Mouse (Mus musculus) megakaryocyte, embryonic 14.5 days (primary cell): ENCODE results near the gene Prim1. TPM values are rescaled to one million over a fixed set of nuclear protein-coding genes. Genes with fewer than 3 reads are reported as not detected.
A peak's percentile ranks its signal among the peaks of the same experiment; 100 is the strongest.

Experiments
- H3K27me3 ChIP-seq: replicated peaks from 2 replicates; pipeline ENCODE3; 2012; ENCODE audit warnings: inconsistent platforms
- H3K36me3 ChIP-seq: replicated peaks from 2 replicates; pipeline ENCODE3; 2012; ENCODE audit warnings: low read length, inconsistent platforms, mixed read lengths
- H3K4me1 ChIP-seq: 2 replicates; pipeline ENCODE4 v1.6.1; 2012; ENCODE audit warnings: inconsistent platforms
- H3K4me3 ChIP-seq: replicated peaks from 2 replicates; pipeline ENCODE3; 2012; ENCODE audit warnings: moderate library complexity, mild to moderate bottlenecking, inconsistent platforms
- H3K9me3 ChIP-seq: 2 replicates; pipeline ENCODE4 v1.6.1; 2012; ENCODE audit warnings: inconsistent platforms
- FLI1 ChIP-seq: IDR thresholded peaks from 2 replicates; pipeline ENCODE4 v1.6.1; 2012; ENCODE audit warnings: low read length, inconsistent platforms, mixed read lengths
- GATA1 ChIP-seq: IDR thresholded peaks from 3 replicates; pipeline ENCODE4 v1.6.1; 2012; ENCODE audit warnings: mixed read lengths, low read length, inconsistent platforms, borderline replicate concordance
- polyA plus RNA-seq: library from polyadenylated mRNA; stranded (reverse); fragments of >175 nt; gene quantifications from 2 replicates; pipeline ENCODE4 v1.2.3, GENCODE M21; 2012; ENCODE audit warnings: low replicate concordance; ENCODE audit not compliant: insufficient read depth

The Prim1 gene
- polyA plus RNA-seq, 1 experiment, result 2.6 TPM

- TF ChIP-seq GATA1, result no peak
- no peak for TF ChIP-seq FLI1
- Histone ChIP-seq H3K4me3 (no peak overlapping the region), H3K4me1 (no peaks in the 10 kb centered on the region), H3K9me3 (peaks cover 8% of the 10 kb centered on the region), H3K36me3 (no peaks in the 10 kb centered on the region), H3K27me3 (no peaks in the 10 kb centered on the region)
Observed at GRCm38 (mm10) chr10:127998260-127998659, 16.7 kb upstream of the Prim1 start.

- TF ChIP-seq GATA1 (no peak), FLI1 (no peak)
- no peak overlapping the region for H3K4me3 ChIP-seq
- no peaks in the 10 kb centered on the region for H3K36me3 ChIP-seq
Observed at GRCm38 (mm10) chr10:128003281-128003801, 11.6 kb upstream of the Prim1 start.

GRCm38 (mm10) chr10:128004918-128005317, 10.1 kb upstream of the Prim1 start:
- Histone ChIP-seq H3K36me3 (no peaks in the 10 kb centered on the region), H3K4me1 (peaks cover 3% of the 10 kb centered on the region; the same call in 1 of the 2 replicates), H3K27me3 (peaks cover 4% of the 10 kb centered on the region), H3K4me3 (no peak overlapping the region), H3K9me3 (no peaks in the 10 kb centered on the region)
- TF ChIP-seq FLI1 (no peak), GATA1 (no peak)

More at GRCm38 (mm10) chr10:128003281-128003801, 11.6 kb upstream of the Prim1 start:
- H3K4me1 ChIP-seq, result peaks cover 3% of the 10 kb centered on the region; the same call in 1 of the 2 replicates
- peaks cover 4% of the 10 kb centered on the region for H3K9me3 ChIP-seq
- H3K27me3 ChIP-seq, result peaks cover 2% of the 10 kb centered on the region

GRCm38 (mm10) chr10:128005479-128005878, 9.5 kb upstream of the Prim1 start:
- no peak for TF ChIP-seq GATA1
- H3K27me3 ChIP-seq, result peaks cover 4% of the 10 kb centered on the region
- H3K36me3 ChIP-seq, result no peaks in the 10 kb centered on the region
- H3K9me3 ChIP-seq, result no peaks in the 10 kb centered on the region
- H3K4me1 ChIP-seq, result peaks cover 3% of the 10 kb centered on the region; the same call in 1 of the 2 replicates
- H3K4me3 ChIP-seq, result no peak overlapping the region

- H3K4me1 ChIP-seq, result peaks cover 3% of the 10 kb centered on the region; the same call in 1 of the 2 replicates
- no peak within 1 kb of the TSS for H3K4me3 ChIP-seq
- peaks cover 4% of the 10 kb centered on the region for H3K27me3 ChIP-seq
- H3K36me3 ChIP-seq, result no peaks in the 10 kb centered on the region
- no peaks in the 10 kb centered on the region for H3K9me3 ChIP-seq
- TF ChIP-seq FLI1 (no peak), GATA1 (no peak)
Observed at GRCm38 (mm10) chr10:128007446-128007845, 7.5 kb upstream of the Prim1 start, which contains the start of gene Hsd17b6. TSS of gene Hsd17b6 (minus strand) at chr10:128007611.

GRCm38 (mm10) chr10:128008207-128008889, 6.6 kb upstream of the Prim1 start:
- H3K4me1 ChIP-seq, result peaks cover 3% of the 10 kb centered on the region; the same call in 1 of the 2 replicates
- no peaks in the 10 kb centered on the region for H3K36me3 ChIP-seq
- TF ChIP-seq FLI1 (no peak), GATA1 (no peak)
- H3K4me3 ChIP-seq, result no peak overlapping the region
- H3K9me3 ChIP-seq, result no peaks in the 10 kb centered on the region
- peaks cover 4% of the 10 kb centered on the region for H3K27me3 ChIP-seq

GRCm38 (mm10) chr10:128009735-128010134, 5.2 kb upstream of the Prim1 start:
- Histone ChIP-seq H3K9me3 (no peaks in the 10 kb centered on the region), H3K4me1 (peaks cover 3% of the 10 kb centered on the region; the same call in 1 of the 2 replicates), H3K4me3 (no peak overlapping the region), H3K36me3 (no peaks in the 10 kb centered on the region), H3K27me3 (peaks cover 4% of the 10 kb centered on the region)
- TF ChIP-seq GATA1 (no peak), FLI1 (no peak)

GRCm38 (mm10) chr10:128022196-128022595, 7.2 kb downstream of the Prim1 start:
- Histone ChIP-seq H3K36me3 (peaks cover 70% of the 10 kb centered on the region), H3K9me3 (no peaks in the 10 kb centered on the region), H3K4me1 (peaks cover 13% of the 10 kb centered on the region), H3K4me3 (no peak overlapping the region), H3K27me3 (no peaks in the 10 kb centered on the region)
- no peak for TF ChIP-seq GATA1

- H3K4me1 ChIP-seq, result peaks cover 10% of the 10 kb centered on the region
- H3K4me3 ChIP-seq, result no peak overlapping the region
- H3K36me3 ChIP-seq, result peaks cover 72% of the 10 kb centered on the region
- TF ChIP-seq FLI1, result no peak
- TF ChIP-seq GATA1, result no peak
- no peaks in the 10 kb centered on the region for H3K9me3 ChIP-seq
- H3K27me3 ChIP-seq, result no peaks in the 10 kb centered on the region
Observed at GRCm38 (mm10) chr10:128023496-128023895, 8.5 kb downstream of the Prim1 start.

- no peaks in the 10 kb centered on the region for H3K9me3 ChIP-seq
- H3K36me3 ChIP-seq, result peaks cover 40% of the 10 kb centered on the region
- TF ChIP-seq FLI1, result no peak
- TF ChIP-seq GATA1, result no peak
- H3K4me1 ChIP-seq, result peaks cover 35% of the 10 kb centered on the region
- H3K27me3 ChIP-seq, result no peaks in the 10 kb centered on the region
- H3K4me3 ChIP-seq, result no peak overlapping the region
Observed at GRCm38 (mm10) chr10:128029931-128030330, 15.0 kb downstream of the Prim1 start.

- no peaks in the 10 kb centered on the region for H3K27me3 ChIP-seq
- H3K9me3 ChIP-seq, result no peaks in the 10 kb centered on the region
- H3K4me3 ChIP-seq, result peak overlapping the region; percentile 14
- peaks cover 35% of the 10 kb centered on the region for H3K4me1 ChIP-seq
- TF ChIP-seq GATA1 (no peak), FLI1 (no peak)
- H3K36me3 ChIP-seq, result peaks cover 34% of the 10 kb centered on the region
Observed at GRCm38 (mm10) chr10:128030860-128031259, 15.9 kb downstream of the Prim1 start.
